Mouse (Mus musculus): Measurements from ENCODE around the gene Ccnd2.

Gene Ccnd2

DNA sequence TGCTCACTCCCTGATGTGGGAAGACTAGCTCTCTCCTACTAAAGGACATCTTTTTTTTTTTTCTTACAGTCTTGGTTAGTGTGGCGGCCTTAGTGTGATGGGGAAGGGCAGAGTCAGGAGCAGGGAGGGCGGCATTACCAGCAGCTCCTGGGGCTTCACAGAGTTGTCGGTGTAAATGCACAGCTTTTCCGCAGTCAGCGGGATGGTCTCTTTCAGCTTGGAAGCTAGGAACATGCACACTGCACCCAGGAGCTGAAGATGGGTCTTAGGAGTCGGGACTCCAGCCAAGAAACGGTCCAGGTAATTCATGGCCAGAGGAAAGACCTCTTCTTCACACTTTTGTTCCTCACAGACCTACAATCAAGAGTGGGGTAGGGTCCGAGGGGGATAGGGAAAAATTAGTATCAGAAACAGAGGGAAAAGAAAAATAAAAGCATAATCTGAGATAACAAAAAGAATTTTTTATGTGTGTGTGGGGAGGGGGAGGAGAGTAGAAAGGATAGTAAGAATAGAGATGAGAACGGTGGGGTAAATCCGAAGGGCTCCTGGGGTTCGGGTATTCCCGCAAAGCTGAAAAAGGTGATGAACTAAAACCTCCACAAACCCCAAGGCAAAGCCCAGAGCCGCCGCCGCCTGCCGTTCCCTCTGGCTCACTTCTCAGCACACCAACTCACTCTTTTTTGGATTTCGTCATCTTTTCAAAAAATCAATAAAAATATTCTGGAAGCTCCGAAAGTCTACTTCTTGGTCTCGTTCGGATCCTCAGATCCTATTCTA, 3.3 kb downstream of the Ccnd2 start:
- no peak for DNase-seq (ENCODE audit: low spot score in 2 of 2)

- peak; percentile 59 to 78 for DNase-seq (ENCODE audit: low spot score in 2 of 2)
Observed at GRCm38 (mm10) chr6:127147665-127148064, 4.3 kb downstream of the Ccnd2 start.

GRCm38 (mm10) chr6:127146322-127146947, 5.6 kb downstream of the Ccnd2 start:
- no peak for DNase-seq (ENCODE audit: low spot score in 2 of 2)

GRCm38 (mm10) chr6:127145464-127146190, 6.4 kb downstream of the Ccnd2 start:
- DNase-seq (ENCODE audit: low spot score in 2 of 2), result no peak

DNA sequence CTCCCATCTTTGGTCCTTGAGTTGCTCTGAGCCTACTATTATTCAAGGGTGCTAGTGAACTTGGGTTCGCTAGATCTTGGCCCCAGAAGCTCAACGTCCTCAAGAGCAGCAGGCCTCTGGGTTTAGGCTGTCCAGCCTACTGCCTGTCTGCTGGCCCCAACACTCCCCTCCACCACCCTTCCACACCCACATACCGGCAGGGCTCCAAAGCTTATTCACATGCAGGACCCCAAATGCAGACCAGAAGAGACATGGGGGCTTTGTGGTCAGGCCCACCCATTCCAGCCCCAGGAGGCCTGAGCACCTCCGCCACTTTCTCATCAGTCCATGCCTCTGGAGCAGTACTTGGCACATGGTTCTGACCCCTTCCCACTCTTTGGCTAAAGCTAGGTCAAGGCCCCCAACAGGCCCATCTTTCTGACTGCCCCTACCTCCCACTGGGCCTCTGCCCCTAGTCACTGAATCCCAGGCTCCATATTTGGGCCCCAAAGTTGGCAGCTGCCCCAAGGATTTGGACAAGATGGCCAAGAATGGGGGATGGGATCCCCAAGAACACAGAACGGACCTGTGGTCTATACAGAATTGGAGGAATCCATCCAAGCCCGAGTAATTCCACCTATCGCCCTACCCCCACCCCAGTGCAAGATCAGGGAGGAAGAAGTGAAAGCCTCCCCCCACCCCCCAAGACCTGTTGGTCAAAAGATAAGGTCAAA, 8.3 kb downstream of the Ccnd2 start:
- no peak for DNase-seq (ENCODE audit: low spot score in 2 of 2)

DNA sequence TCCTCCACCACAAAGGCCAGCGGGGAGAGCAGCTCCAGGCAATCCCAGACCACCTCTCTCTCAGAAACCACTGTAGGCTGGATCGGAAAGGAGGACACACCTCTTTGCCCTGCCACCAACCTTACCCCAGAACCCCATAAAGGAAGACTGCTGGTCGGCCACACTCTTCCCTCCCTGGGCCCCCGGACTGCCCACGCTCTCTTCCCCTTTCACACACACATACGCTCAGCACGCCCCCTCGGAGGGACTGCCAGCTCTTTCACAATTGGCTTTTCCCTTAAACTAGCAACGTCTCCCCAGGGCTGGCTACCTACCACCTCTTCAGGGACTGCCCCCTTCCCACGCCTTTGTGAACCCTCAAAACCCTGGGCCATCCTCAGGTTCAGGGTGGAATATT, 8.9 kb downstream of the Ccnd2 start:
- no peak for DNase-seq (ENCODE audit: low spot score in 2 of 2)

- DNase-seq (ENCODE audit: low spot score in 2 of 2), result no peak
Observed at GRCm38 (mm10) chr6:127142154-127143123, 9.6 kb downstream of the Ccnd2 start.

GRCm38 (mm10) chr6:127138962-127139361, 13.0 kb downstream of the Ccnd2 start:
- DNase-seq (ENCODE audit: low spot score in 2 of 2), result no peak

GRCm38 (mm10) chr6:127133433-127134245, 18.4 kb downstream of the Ccnd2 start:
- no peak for DNase-seq (ENCODE audit: low spot score in 2 of 2)

DNA sequence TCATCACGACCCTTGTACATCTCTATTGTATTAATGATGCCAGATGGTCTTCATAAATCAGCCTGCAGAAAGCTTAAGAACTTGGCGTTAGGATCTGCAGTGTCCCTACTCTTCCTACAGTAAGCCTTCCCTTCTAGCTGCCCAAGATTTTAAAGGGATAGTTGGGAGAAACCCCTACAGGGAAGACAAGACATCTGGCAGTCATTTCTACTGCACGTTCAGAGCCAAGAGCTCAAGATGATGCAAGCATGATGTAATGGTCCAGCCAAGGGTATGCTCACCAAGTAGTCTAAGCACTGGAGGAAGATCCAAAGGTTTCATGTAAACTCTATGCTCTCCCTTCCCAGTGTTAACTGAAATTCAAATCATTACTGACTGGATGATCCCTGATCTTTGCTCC, 19.3 kb downstream of the Ccnd2 start:
- no peak for DNase-seq (ENCODE audit: low spot score in 2 of 2)

- no peak for DNase-seq (ENCODE audit: low spot score in 2 of 2)
Observed at GRCm38 (mm10) chr6:127131946-127132345, 20.0 kb downstream of the Ccnd2 start.

DNA sequence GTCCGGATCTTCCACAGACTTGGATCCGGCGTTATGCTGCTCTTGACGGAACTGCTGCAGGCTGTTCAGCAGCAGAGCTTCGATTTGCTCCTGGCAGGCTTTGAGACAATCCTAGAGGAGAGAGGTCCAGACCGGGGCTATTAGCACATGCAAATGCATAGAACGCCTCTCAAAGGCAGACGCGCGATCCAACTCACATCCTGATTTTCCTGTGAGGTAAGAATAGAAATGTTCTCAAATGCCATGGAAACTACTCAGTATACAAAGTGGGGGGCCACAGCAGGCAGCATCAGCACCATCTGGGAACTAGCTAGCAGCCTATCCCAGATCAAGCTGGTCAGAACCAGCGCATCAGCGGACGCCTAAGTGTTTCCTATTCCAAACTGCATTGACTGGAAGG, 21.6 kb downstream of the Ccnd2 start:
- no peak for DNase-seq (ENCODE audit: low spot score in 2 of 2)

GRCm38 (mm10) chr6:127129659-127130058, 22.3 kb downstream of the Ccnd2 start:
- DNase-seq (ENCODE audit: low spot score in 2 of 2), result no peak

DNA sequence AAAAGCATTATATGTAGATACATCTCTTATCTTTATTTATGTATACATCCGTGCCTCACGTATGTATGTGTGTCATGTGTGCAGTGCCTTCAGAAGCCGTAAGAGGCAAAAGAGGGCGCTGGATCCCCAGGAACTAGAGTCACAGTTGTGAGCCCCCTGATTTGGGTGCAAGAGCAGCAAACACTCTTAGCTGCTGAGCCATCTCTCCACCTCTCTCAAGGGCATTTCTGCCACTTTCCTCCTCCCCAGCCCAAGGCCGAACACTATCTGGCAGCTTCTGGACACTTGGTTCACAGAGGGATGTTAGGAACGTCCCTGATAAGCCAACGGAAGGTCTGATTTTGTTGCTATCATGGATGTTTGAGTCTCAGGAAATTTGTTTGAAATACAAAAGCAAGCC, 28.5 kb downstream of the Ccnd2 start:
- DNase-seq (ENCODE audit: low spot score in 2 of 2), result no peak

DNA sequence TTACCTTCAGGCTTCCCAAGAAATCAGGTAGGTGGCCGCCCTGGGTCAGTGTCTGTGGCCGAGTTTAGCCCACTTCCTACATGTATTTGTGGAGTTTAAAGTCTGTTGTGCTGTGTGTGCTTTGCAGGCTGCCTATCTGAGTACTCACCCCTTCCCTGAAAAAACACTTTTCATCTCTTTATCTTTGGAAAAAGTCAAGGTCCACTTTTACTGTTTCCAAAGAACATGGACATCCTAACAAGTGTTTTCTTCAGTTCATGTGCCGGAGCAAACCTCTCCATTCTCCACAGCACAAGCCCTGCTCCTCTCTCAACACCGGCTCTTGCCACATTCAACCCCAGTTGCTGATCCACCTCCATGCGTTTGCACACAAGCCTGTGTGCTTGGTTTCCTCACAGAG, 29.0 kb downstream of the Ccnd2 start:
- no peak for DNase-seq (ENCODE audit: low spot score in 2 of 2)

DNA sequence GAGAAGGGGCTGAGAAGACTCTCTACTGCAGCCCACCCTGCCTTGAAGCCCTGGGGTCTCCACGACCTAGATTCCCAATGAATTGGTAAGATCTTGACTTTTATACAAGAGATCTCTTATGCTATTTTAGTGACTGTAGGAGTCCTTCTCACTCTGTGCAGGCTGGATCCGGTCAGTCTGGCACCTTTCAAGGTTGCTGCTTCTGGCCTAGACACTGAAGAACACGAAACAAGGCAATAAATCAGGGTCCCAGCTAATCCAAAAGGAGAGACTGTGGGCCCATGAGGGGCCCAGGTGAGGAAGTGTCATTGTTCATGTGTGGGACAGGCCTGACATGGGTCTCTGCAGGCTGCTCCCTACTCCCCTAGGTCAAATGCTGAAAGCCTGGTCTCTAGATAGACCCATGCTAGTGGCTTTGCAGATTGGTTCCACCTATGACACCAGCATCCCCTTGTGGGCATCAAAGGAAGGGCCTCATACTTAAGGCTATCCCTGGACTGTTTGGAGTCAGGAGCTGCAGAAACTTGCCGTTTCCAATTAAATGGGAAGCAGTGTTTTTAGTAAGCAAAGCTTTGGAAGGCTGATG, 29.7 kb downstream of the Ccnd2 start:
- no peak for DNase-seq (ENCODE audit: low spot score in 2 of 2)

DNA sequence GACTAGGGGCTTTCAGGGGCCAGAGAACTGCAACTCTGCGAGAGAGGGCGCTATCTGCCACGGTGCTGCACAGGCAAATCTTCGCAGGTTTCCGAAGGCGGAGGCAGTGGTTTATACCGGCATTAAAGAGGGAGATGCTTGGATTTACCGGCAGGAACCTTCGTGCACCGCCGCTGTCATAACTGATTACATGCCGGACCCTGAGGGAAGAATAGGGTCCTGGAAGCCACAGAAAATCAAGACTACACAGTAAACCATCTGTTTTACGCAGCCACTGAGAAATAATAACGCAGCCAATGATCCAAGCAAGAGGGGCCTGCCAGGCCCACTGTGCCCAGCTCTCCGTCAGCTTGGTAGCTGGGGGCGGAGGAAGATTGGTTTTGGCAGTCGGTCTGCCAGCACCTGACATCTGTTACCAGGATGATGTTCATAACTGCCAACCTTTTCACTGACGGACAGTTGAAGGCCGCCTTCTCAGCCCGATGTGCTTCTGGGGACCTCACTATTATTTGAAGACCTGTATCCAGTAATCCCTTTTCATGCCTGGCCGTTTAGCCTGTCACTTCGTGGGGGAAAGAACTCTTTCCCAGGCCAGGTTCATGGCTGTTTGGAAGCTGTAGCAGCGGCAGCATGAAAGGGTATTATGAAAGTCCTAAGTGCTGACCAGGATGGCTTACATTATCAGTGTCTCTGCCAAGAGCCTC, 37.1 kb downstream of the Ccnd2 start:
- DNase-seq (ENCODE audit: low spot score in 2 of 2), result no peak

DNA sequence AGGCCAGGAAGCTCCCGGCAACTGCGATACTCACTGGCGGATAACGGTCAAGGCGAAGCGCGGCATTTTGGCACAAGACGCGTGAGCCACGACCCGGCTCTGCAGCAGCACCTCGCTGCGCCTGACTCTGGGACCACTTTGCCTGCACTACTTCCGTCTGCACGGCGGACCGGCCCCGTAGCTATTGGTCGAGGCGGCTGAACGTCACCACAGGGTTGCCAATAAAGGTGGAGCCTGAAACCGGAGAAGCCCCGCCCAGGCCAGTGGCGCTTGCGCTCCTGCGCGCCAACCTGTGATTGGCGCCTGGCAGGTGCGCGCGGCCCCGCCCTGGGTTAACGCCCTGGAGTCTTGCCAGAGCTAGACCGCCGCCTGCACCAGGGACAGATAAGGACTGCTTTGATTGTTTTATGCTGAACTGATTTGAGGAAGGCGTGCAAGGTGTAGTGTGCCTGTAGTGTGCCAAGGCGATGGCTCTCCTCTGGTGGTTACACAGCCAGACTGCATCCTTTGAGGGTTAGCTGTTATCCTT, 42.5 kb downstream of the Ccnd2 start, which contains the start of gene Tigar:
TSS of gene Tigar (minus strand) at position 156 of the 529 bp plus-strand sequence.
- peak; percentile 78 to 82 for DNase-seq (ENCODE audit: low spot score in 2 of 2)
